Mouse (Mus musculus) left cerebral cortex, postnatal 36 days (tissue): ENCODE data around the gene Mip. TPM values are rescaled to one million over a fixed set of nuclear protein-coding genes. Genes with fewer than 3 reads are reported as not detected.
A peak's percentile ranks its signal among the peaks of the same experiment; 100 is the strongest.
"Not testable (repeated sequence)": the region's sequence is repeated elsewhere in the genome, so short reads cannot be mapped to it uniquely, and the experiment has no call there.

Experiments used
- DNase-seq, 2 experiments: peaks; one replicate each; pipeline ENCODE4 v3.0.0; 2021 to 2022; ENCODE audit warnings: low spot score in 2 of 2, mixed read lengths in 1 of 2
- intact Hi-C: fragments of 180-260 bp; cut with DNase I; formaldehyde crosslinking; loops from one replicate; pipeline ENCODE4 v1.15.1; 2025
- total RNA-seq, 2 experiments: library from RNA; stranded (reverse); gene quantifications; 2 replicates each; pipeline ENCODE4 v1.2.3; 2021

The Mip gene
- total RNA-seq, 2 experiments from 2014 or later, result not detected

DNA sequence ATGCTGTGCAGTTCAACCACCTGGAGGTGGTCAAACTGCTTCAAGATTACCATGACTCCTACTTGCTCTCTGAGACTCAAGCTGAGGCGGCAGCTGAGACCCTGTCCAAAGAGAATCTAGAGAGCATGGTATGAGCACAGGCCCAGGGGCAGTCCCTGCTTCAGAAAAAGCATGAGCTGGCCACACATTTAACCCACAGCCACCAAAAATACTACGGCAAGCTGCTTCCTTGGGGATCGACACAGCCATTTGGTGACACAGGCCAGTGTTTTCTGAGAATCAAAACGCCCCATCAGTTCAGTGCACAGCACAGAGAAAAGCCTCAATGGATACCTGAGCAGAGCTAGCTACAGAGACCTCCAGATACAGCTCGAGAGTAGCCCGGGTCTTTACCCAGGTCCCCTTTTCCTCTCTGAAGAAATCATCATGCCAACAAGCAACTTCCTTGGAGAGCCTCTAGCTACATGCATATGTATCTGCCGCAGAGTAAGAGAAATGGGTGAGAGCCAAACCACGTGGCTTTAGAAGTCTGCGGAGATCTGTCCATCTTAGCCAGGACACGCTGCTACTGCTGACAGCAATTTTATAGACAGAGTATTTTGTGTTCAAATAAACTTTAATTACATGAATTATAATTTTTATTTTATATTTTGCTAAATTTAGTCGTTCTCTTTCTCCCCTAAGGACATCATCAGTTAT lies 16.2 kb upstream of the Mip start:
- no peak for DNase-seq
- intact Hi-C loops, result loop anchor here (10.0 kb wide), 1 partner anchor 245 kb away; the partner anchor contains the start of gene Smarcc2

DNA sequence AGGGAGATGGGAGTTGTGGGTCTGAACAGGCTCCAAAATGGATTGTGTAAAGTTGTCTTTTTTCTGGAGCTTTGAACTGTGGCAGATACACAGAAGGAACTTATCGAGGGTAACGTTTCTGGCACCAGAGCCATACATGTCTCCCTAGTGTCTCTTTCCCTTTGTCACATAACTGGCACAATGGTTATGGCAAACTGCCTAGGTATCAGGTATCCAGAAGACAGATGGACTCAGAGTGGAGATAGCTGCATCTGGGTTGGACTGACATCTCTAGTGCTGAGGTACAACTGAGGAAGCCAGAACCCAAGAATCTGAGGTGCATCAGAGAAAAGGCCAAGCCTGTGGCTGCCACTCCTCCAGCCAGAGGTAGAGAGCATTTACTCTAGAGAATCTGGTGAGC lies 15.5 kb upstream of the Mip start:
- DNase-seq, result no peak
- intact Hi-C loops, result loop anchor here (10.0 kb wide), 1 partner anchor 245 kb away; the partner anchor contains the start of gene Smarcc2

DNA sequence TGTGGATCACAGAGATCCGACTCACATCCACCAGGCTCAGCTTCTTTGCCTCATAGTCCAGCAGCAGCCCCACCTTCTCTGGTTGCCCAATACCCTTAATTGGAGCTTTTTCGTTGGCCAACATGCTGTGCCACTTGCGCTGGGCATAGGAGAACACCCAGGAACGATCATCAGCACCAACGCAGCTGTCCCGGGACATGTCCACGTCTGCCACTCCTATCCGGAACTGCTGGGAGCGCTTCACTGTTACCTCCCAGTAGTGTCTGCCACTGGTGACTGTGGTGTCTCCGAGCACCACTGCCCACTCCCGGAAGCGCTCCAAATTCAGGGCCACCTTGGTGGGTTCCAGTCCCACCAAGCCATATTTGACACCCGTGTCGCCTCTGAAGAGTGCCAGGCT lies 14.7 kb upstream of the Mip start:
- intact Hi-C loops, result loop anchor here (10.0 kb wide), 1 partner anchor 244 kb away; the partner anchor contains the start of gene Smarcc2

DNA sequence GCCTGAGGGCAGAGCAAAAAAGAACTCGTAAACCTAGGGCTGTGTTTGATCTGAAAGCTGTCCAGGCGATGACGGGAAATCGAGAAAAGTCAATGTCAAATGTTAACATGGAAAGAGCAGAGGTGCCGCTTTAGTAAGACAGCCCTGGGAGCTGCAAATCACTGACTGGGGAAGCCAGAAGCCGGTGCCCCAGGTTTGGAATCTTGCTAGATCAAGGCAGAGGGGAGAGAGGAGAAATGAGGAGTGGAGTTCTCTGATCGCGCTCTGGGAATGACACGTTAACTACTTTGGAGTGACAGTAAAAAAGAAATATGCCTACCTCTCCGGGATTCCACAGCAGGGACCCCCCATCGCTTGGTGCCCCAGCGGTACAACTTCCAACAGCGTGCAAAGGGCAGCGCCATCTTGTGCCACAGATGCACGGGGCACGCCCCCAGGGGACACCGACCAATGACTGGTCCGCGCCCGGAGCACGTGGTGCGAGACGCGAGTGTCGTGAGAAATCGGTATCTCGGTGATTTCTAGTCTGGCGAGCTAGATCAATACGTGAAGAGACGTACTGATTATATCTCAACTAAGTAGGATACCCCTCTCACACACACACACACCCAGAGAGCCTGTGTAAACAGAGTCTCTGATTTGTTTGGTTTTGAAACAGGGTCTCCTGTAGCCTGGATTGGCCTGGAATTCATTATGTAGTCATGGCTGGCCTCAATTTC lies 14.1 kb upstream of the Mip start, which contains the start of gene Spryd4:
Gene Spryd4 (minus strand): TSS at position 418 of the 719 bp plus-strand sequence.
- intact Hi-C loops, result loop anchor here (2.0 to 10.0 kb wide), 2 partner anchors 73 to 243 kb away; partner anchors contain the start of gene Smarcc2
- DNase-seq, result peak; percentile 87 to 89

More for the DNA sequence above, 14.7 kb upstream of the Mip start:
- peak in 1 of 2 experiments; percentile 18 for DNase-seq

DNA sequence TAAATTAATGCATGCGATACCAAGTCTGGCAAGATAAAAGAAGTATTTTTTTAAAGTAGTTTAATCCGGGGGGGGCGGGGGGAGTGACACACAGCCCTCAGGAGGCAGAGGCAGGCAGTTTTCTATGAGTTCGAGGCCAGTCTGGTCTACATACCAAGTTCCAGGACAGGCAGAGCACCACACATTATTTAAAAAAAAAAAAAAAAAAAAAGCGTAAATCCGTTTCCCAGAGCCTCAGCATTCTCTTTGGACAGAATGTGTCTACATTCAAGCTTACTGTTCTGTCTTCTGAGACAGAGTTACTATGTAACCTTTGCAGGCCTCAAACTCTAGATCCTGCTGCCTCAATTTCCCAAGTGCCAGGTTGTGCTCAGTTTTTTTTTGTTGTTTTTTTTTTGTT lies 13.5 kb upstream of the Mip start:
- DNase-seq, result no peak
- intact Hi-C loops, result loop anchor here (2.0 to 10.0 kb wide), 2 partner anchors 73 to 243 kb away; partner anchors contain the start of gene Smarcc2

DNA sequence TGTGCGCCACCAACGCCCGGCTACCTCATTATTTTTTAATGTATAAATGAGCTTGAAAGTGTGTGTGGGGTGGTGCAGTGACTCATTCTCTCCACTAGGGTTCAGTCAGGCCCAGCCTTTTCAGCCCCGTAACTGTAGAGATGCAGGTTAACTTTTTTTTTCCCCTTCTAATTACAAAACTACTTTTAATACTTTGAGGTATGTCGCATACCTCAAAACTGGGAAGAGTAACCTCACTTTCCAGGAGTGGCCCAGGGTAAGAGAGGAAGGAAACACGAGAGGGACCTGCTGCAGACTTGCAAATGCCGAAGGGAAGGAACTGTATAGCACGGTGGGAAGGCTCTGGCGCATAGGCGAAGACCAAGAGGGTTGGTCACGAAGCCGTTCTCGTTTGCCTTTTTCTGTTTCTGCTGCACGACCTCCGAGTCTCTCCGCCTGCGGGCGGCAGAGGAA lies 12.7 kb upstream of the Mip start:
- DNase-seq, result peak in 1 of 2 experiments; percentile 48
- intact Hi-C loops, result loop anchor here (1.0 to 10.0 kb wide), 3 partner anchors 19 to 242 kb away; partner anchors contain the start of genes Smarcc2 and Timeless

DNA sequence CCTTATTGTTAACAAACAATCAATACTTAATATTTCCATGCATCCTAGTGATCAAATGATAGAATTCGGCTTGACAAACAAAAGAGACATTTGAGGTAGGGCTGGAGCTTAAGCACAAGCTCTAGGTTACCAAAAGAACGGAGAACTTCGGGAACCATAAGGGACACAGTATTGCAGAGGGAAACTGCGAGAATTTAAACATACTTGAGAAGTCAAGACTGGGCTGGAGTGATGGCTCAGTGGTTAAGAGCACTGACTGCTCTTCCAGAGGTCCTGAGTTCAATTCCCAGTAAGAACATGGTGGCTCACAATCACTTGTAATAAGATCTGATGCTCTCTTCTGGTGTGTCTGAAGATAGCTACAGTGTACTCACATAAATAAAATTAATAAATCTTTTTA lies 11.5 kb upstream of the Mip start:
- DNase-seq, result not testable (repeated sequence)
- intact Hi-C loops, result loop anchor here (10.0 kb wide), 1 partner anchor 241 kb away; the partner anchor contains the start of gene Smarcc2

DNA sequence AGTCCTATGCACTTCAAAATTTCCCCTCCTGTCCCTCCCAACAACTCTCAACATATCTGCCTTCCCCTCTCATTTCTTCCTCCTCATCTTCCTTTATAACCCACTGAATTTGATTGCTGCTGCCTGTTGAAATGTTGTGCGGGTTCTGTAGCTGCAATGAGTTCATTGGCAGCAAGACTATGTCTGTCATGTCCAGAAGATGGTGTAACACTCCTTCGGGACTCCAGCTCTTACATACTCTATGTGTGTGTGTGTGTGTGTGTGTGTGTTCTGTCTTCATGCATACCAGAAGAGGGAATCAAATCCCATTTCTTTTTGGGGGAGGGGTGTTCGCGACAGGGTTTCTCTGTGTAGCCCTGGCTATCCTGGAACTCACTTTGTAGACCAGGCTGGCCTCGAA lies 10.7 kb upstream of the Mip start:
- intact Hi-C loops, result loop anchor here (10.0 kb wide), 1 partner anchor 240 kb away; the partner anchor contains the start of gene Smarcc2

DNA sequence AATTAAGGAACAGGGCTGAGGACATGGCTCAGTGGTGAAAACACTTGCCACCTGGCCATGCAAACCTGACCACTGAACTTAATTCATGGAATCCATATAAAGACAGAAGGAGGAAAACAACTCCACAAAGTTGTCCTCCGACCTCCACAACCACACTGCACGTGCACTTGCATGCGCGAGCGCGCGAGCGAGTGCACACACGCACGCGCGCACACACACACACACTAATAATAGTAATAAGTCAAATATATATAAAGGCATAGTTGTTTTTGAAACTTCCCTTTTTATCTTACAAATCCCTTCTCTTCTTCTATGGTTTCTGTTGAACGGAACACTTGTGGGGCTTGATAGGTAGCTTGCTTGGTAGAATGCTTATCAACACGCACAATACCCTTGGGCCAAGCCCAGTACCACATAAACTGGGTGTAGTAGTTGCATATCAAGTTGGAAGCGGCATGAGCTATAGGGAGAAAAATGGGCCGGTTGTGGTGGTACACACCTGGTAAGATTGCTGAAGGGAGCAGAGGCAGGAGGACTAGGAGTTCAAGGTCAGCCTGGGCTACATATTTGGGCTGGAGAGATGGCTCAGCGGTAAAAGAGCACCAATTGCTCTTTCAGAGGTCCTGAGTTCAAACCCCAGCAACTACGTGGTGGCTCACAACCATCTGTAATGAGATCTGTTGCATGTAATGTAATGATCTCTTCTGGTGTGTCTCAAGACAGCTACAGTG lies 7.1 kb upstream of the Mip start:
- intact Hi-C loops, result loop anchor here (10.0 kb wide), 1 partner anchor 236 kb away; the partner anchor contains the start of gene Smarcc2
- no peak for DNase-seq

More for the DNA sequence above, 10.7 kb upstream of the Mip start:
- DNase-seq, result no peak

DNA sequence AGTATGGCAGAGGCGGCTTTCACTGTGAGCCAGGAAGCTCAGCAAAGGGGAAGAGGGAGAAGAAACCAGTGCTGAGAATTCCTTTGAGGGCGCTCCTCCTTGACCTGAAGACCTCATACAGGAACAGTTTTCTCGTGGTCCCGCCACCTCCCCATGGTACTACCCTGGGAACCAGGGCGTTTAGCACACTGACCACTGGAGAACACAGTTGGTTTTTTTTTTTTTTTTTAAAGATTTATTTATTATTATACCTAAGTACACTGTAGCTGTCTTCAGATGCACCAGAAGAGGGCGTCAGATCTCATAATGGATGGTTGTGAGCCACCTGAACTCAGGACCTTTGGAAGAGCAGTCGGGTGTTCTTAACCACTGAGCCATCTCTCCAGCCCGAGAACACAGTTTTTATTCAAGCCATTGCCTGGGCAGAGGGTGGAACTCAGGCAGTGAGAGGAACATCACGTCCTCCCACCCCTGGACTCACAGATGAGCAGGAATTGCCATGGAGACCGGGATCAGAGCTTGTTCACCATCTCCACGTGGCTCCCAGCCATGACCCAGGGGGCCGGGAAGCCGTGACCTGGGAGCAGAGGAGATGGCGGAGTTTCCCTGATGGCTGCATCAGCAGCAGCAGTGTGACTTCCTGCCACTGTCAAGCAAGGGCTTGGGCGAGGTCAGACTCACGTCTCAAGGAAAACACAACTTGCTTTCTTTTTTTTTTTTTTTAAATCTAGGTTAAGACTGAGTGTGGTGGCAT lies 3.9 kb upstream of the Mip start:
- DNase-seq, result no peak
- intact Hi-C loops, result no loop called here

DNA sequence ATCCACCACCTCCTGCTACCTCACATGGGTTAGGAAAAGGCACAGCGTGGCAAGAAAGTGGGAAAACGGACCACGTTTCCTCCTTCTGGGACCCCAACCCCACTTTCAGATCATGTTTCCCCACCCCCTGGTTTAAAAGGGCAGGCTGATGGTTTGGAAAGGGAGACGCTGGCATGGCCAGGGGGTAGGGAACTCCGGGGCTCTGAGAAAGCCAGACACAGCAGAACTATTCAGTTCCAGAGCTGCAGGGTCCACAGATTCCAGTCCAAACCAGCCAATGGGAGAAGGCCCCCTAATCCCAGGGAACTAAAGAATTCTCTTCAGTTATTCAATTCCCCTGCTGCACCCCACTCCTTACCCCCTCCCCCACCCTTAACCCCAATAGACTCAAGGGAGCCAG lies 574 bp upstream of the Mip start:
- no peak for DNase-seq
- intact Hi-C loops, result no loop called here

DNA sequence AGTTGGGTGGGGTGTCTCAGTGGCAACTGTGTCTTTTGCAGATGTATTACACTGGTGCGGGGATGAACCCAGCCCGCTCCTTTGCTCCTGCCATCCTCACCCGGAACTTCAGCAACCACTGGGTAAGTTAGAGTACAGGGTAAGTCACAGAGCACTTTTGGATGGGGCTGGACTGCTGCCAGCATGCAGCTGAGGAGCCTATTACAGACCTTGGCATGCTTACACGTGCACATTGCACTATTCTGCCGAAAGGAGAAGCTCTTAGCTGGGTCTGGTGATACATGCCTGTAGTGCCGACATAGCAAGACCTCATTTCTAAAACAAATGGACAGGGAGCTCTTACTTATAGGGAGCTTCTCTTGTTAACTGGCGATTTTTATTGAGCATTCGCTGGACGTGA lies 2.0 kb downstream of the Mip start:
- DNase-seq, result no peak
- intact Hi-C loops, result no loop called here

DNA sequence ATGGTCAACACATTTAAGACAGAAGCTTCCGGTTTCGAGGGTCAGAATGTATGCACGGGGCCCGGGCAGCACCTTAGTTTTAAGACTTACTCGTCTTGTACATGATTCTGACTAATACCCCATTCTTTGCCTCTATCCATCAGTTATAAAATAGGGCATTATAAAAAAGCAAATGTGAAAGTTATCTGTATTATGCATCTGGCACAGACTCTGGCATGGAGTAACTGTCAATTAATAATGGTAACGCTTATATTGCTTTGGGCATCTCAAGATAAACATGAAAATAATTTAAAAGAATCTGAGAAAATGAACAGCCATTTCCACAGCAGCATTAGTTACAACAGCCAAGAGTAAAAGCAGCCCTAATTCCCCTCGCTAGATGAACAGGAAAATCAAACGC lies 2.4 kb downstream of the Mip start:
- DNase-seq, result no peak
- intact Hi-C loops, result no loop called here

DNA sequence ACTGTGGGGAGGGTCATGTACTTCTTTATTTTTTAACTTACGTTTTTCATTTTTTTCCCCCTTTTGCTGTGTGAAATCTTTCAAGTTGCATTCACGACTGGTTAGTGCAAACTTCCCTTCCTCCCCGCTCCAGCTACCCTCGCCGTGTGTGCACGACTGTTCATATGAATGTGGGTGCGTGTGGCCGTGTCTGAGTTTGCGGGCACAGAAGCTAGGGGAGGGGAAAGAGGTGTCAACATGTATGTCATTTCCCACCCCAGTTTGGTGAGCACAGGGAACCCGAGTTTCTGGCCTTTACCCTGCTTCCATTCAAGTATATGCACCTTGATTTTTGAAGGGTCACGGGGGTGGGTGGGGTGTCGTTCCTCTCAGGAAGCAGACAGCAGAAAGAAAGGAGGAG lies 4.9 kb downstream of the Mip start:
- intact Hi-C loops, result no loop called here
- DNase-seq, result no peak

DNA sequence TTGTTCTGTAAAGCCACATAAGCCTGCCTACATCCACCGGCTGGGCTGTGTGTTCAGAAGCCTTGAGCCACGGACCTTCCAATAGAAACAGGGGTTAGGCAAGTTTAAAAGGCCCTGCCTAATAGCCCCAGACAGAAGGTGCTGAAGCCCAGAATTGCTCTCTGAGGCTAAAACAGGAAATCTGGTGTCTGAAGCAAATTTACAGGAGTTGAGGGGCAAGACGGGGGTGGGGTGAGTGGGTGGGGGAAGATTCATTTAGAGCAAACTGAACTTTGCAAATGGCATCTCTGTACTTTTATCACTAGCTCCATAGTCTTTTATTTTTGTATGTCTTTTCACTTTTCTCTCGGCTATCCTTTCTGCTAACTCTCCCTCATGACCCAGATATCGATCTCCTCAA lies 5.5 kb downstream of the Mip start:
- DNase-seq, result no peak
- intact Hi-C loops, result no loop called here

DNA sequence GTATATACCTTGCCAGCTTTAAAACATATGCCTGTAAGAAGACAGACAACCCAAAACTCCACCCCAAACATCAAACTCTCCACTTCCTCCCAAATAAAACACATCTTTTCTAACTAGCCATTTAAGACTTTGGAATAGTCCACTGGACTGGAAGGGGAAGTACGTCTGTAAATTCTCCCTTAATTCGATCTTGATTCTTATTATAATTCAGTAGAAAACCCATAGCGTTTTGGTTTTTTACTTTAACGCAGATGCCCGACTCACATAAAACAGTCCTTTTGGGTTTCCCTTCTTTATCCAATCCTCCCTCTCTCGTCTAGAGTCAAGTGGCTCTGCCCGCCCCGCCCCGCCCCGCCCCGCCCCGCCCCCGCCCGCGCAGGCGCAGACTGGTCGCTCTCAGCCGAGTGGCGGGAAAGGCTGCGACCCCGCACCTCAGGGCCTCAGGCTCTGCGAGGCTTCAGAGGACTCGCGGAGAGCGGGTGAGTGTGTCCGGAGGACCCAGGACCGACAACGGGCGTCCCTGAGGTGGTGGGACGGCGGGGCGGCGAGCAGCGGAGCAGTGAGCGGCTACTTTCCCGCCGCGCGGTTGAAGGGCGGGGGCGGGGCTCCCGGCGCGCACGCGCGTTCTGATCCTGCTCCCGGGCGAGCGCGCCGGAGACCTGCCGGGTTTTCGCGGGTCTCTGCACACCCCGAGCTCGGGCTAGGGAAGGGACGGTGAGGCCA lies 6.2 kb downstream of the Mip start, which contains the start of gene Timeless:
Gene Timeless (plus strand): TSS at position 369 of the 723 bp plus-strand sequence.
- peak; percentile 84 to 90 for DNase-seq
- intact Hi-C loops, result loop anchor here (1.0 kb wide), 1 partner anchor 19 kb away; no protein-coding TSS in a partner anchor

DNA sequence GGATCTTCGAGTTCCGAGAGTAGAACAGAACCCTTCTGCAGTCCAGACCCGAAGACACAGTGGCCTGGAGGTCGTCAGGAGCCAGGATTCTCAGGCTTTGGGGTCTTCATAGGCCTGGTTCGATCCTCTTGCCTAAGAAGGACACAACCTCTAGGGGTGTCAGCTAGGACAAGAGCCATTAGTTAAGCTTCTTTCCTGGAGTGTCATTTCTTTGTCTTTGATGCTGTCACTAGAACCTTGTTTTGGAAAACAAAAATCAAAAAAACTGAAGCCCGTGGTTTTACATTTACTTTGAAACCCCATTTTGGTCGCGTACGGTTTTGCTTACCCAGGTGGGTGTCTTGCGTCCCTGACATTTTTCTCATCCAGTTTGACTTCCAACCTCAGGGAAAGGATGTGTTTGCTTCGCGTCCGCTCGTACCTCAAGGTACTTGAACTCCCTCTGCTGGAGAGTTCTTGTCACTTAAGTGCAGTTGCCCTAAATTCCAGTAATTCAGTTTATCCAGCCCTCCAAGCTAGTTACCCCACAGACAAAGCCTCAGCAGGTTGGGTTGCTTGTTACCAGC lies 6.9 kb downstream of the Mip start:
- intact Hi-C loops, result loop anchor here (1.0 kb wide), 1 partner anchor 19 kb away; no protein-coding TSS in a partner anchor
- DNase-seq, result peak; percentile 35 to 44

DNA sequence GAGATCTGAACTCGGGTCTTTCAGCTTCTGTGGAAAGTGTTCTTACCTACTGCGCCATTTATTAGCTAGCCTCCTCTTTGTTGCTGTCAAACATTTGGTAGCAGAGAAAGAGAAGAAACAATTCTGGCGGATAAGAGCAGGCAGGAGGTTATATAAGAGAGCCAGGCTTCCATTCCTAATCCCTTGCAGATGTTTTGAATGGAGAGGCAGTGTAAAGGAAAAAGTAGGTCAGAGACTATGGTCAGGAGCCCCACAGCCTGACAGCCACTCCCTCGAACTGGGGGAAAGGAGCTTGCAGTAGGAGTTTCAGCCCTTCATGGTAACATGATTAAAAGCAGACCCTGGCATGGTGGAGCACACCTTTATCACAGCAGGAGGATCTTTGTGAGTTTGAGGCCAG lies 10.7 kb downstream of the Mip start:
- intact Hi-C loops, result no loop called here
- no peak for DNase-seq
